Mouse (Mus musculus): Measurements from ENCODE around the gene Nkx1-1.

The Nkx1-1 gene

GRCm38 (mm10) chr5:33400819-33401218 lies 33.0 kb downstream of the Nkx1-1 start:
- no peak for DNase-seq

- DNase-seq = no peak
Observed at GRCm38 (mm10) chr5:33396828-33397227, 36.9 kb downstream of the Nkx1-1 start.

- no peak for DNase-seq
Observed at GRCm38 (mm10) chr5:33395693-33396092, 38.1 kb downstream of the Nkx1-1 start.

- DNase-seq = peak; percentile 86
Observed at GRCm38 (mm10) chr5:33393803-33394202, 40.0 kb downstream of the Nkx1-1 start.

- no peak for DNase-seq
Observed at GRCm38 (mm10) chr5:33387550-33387949, 46.2 kb downstream of the Nkx1-1 start.

Data from kidney, postnatal 14 days (tissue).